Mouse (Mus musculus): ENCODE data around the gene Sp1. TPM values are rescaled to one million over a fixed set of nuclear protein-coding genes. Genes with fewer than 3 reads are reported as not detected.

Gene Sp1
- polyA plus RNA-seq, 1 experiment from 2014 or later, result 7.0 TPM

GRCm38 (mm10) chr15:102369972-102370371 is 36.0 kb upstream of the Sp1 start:
- WGBS, result 11% methylated on average over 13 of the region's 13 CpGs
- H3K4me3 ChIP-seq (ENCODE audit: low read depth, low read length), result no peak overlapping the region
- H3K9ac ChIP-seq (ENCODE audit: low read length), result no peak overlapping the region
- H3K27me3 ChIP-seq (replicated peaks; ENCODE audit: control insufficient read depth, insufficient read depth, low read length), result peaks cover 9% of the 10 kb centered on the region; the same call in 1 of the 2 replicates
- no peak overlapping the region for H3K4me2 ChIP-seq (ENCODE audit: low read length)
- ATAC-seq (no peak), DNase-seq (ENCODE audit: low spot score) (no peak)
- no peaks in the 10 kb centered on the region for H3K36me3 ChIP-seq (ENCODE audit: control insufficient read depth, insufficient read depth, low read length)
- no peaks in the 10 kb centered on the region for H3K9me3 ChIP-seq (replicated peaks; ENCODE audit: control insufficient read depth, low read length)
- H3K27ac ChIP-seq (ENCODE audit: low read depth, low read length), result no peak overlapping the region
- H3K4me1 ChIP-seq (ENCODE audit: control insufficient read depth, insufficient read depth, low read length), result no peaks in the 10 kb centered on the region

- no peak overlapping the region for H3K4me2 ChIP-seq (ENCODE audit: low read length)
- 0 out of 2 replicates have a peak overlapping the region, but pooled peaks have one; percentile 21 for H3K9ac ChIP-seq (ENCODE audit: low read length)
- H3K27ac ChIP-seq (ENCODE audit: low read depth, low read length), result no peak overlapping the region
- H3K4me1 ChIP-seq (ENCODE audit: control insufficient read depth, insufficient read depth, low read length), result no peaks in the 10 kb centered on the region
- no peak overlapping the region for H3K4me3 ChIP-seq (ENCODE audit: low read depth, low read length)
- 13% methylated on average over 10 of the region's 10 CpGs for WGBS
- DNase-seq (ENCODE audit: low spot score), result no peak
- H3K9me3 ChIP-seq (replicated peaks; ENCODE audit: control insufficient read depth, low read length), result no peaks in the 10 kb centered on the region
- no peaks in the 10 kb centered on the region for H3K36me3 ChIP-seq (ENCODE audit: control insufficient read depth, insufficient read depth, low read length)
- no peak for ATAC-seq
- H3K27me3 ChIP-seq (replicated peaks; ENCODE audit: control insufficient read depth, insufficient read depth, low read length), result peaks cover 8% of the 10 kb centered on the region; the same call in 1 of the 2 replicates
Observed at GRCm38 (mm10) chr15:102370727-102371126, 35.2 kb upstream of the Sp1 start.

- peak; percentile 55 for DNase-seq (ENCODE audit: low spot score)
- H3K4me1 ChIP-seq (ENCODE audit: control insufficient read depth, insufficient read depth, low read length), result peaks cover 7% of the 10 kb centered on the region
- H3K27me3 ChIP-seq (replicated peaks; ENCODE audit: control insufficient read depth, insufficient read depth, low read length), result no peaks in the 10 kb centered on the region; the same call in 1 of the 2 replicates
- peak overlapping the region; percentile 96 for H3K4me2 ChIP-seq (ENCODE audit: low read length)
- no peaks in the 10 kb centered on the region for H3K9me3 ChIP-seq (replicated peaks; ENCODE audit: control insufficient read depth, low read length)
- no peaks in the 10 kb centered on the region for H3K36me3 ChIP-seq (ENCODE audit: control insufficient read depth, insufficient read depth, low read length)
- ATAC-seq, result peak; percentile 81
- peak overlapping the region; percentile 54 for H3K4me3 ChIP-seq (ENCODE audit: low read depth, low read length)
- WGBS, result 0% methylated on average over 40 of the region's 43 CpGs
- peak overlapping the region; percentile 72 for H3K9ac ChIP-seq (ENCODE audit: low read length)
- no peak overlapping the region for H3K27ac ChIP-seq (ENCODE audit: low read depth, low read length)
Observed at GRCm38 (mm10) chr15:102376453-102377162, 29.3 kb upstream of the Sp1 start.

- ATAC-seq, result peak; percentile 59
- no peaks in the 10 kb centered on the region for H3K9me3 ChIP-seq (replicated peaks; ENCODE audit: control insufficient read depth, low read length)
- no peaks in the 10 kb centered on the region; the same call in 1 of the 2 replicates for H3K27me3 ChIP-seq (replicated peaks; ENCODE audit: control insufficient read depth, insufficient read depth, low read length)
- peak overlapping the region; percentile 96 for H3K4me2 ChIP-seq (ENCODE audit: low read length)
- 0% methylated on average over 7 of the region's 7 CpGs for WGBS
- peak overlapping the region; percentile 54 for H3K4me3 ChIP-seq (ENCODE audit: low read depth, low read length)
- peaks cover 7% of the 10 kb centered on the region for H3K4me1 ChIP-seq (ENCODE audit: control insufficient read depth, insufficient read depth, low read length)
- peak overlapping the region; percentile 72 for H3K9ac ChIP-seq (ENCODE audit: low read length)
- peak; percentile 78 for DNase-seq (ENCODE audit: low spot score)
- H3K36me3 ChIP-seq (ENCODE audit: control insufficient read depth, insufficient read depth, low read length), result no peaks in the 10 kb centered on the region
- no peak overlapping the region for H3K27ac ChIP-seq (ENCODE audit: low read depth, low read length)
Observed at GRCm38 (mm10) chr15:102377163-102377543, 28.8 kb upstream of the Sp1 start.

- DNase-seq (ENCODE audit: low spot score) (no peak), ATAC-seq (no peak)
- H3K9me3 ChIP-seq (replicated peaks; ENCODE audit: control insufficient read depth, low read length), result no peaks in the 10 kb centered on the region
- H3K4me3 ChIP-seq (ENCODE audit: low read depth, low read length), result no peak overlapping the region
- H3K27me3 ChIP-seq (replicated peaks; ENCODE audit: control insufficient read depth, insufficient read depth, low read length), result no peaks in the 10 kb centered on the region; the same call in 1 of the 2 replicates
- H3K36me3 ChIP-seq (ENCODE audit: control insufficient read depth, insufficient read depth, low read length), result no peaks in the 10 kb centered on the region
- 9% methylated on average over 10 of the region's 10 CpGs for WGBS
- no peak overlapping the region for H3K27ac ChIP-seq (ENCODE audit: low read depth, low read length)
- H3K4me1 ChIP-seq (ENCODE audit: control insufficient read depth, insufficient read depth, low read length), result peaks cover 7% of the 10 kb centered on the region
- H3K9ac ChIP-seq (ENCODE audit: low read length), result 0 out of 2 replicates have a peak overlapping the region, but pooled peaks have one; percentile 10
- no peak overlapping the region; the same call in 1 of the 2 replicates for H3K4me2 ChIP-seq (ENCODE audit: low read length)
Observed at GRCm38 (mm10) chr15:102377810-102378262, 28.1 kb upstream of the Sp1 start.

- Histone ChIP-seq H3K9me3 (replicated peaks; ENCODE audit: control insufficient read depth, low read length) (no peaks in the 10 kb centered on the region), H3K27me3 (replicated peaks; ENCODE audit: control insufficient read depth, insufficient read depth, low read length) (no peaks in the 10 kb centered on the region; the same call in 1 of the 2 replicates), H3K36me3 (ENCODE audit: control insufficient read depth, insufficient read depth, low read length) (no peaks in the 10 kb centered on the region), H3K4me2 (ENCODE audit: low read length) (no peak overlapping the region), H3K4me3 (ENCODE audit: low read depth, low read length) (no peak overlapping the region), H3K9ac (ENCODE audit: low read length) (no peak overlapping the region), H3K4me1 (ENCODE audit: control insufficient read depth, insufficient read depth, low read length) (peaks cover 7% of the 10 kb centered on the region), H3K27ac (ENCODE audit: low read depth, low read length) (no peak overlapping the region)
- ATAC-seq (peak; percentile 79), DNase-seq (ENCODE audit: low spot score) (peak; percentile 93)
- 1% methylated on average over 7 of the region's 7 CpGs for WGBS
Observed at GRCm38 (mm10) chr15:102381575-102381974, 24.4 kb upstream of the Sp1 start.

GRCm38 (mm10) chr15:102383671-102384070 is 22.3 kb upstream of the Sp1 start:
- no peak for ATAC-seq
- 92% methylated on average over 6 of the region's 6 CpGs for WGBS
- no peak overlapping the region for H3K27ac ChIP-seq (ENCODE audit: low read depth, low read length)
- H3K36me3 ChIP-seq (ENCODE audit: control insufficient read depth, insufficient read depth, low read length), result no peaks in the 10 kb centered on the region
- no peaks in the 10 kb centered on the region for H3K27me3 ChIP-seq (replicated peaks; ENCODE audit: control insufficient read depth, insufficient read depth, low read length)
- no peaks in the 10 kb centered on the region for H3K4me1 ChIP-seq (ENCODE audit: control insufficient read depth, insufficient read depth, low read length)
- H3K9ac ChIP-seq (ENCODE audit: low read length), result no peak overlapping the region
- no peak overlapping the region for H3K4me3 ChIP-seq (ENCODE audit: low read depth, low read length)
- H3K4me2 ChIP-seq (ENCODE audit: low read length), result no peak overlapping the region
- H3K9me3 ChIP-seq (replicated peaks; ENCODE audit: control insufficient read depth, low read length), result no peaks in the 10 kb centered on the region
- no peak for DNase-seq (ENCODE audit: low spot score)

GRCm38 (mm10) chr15:102386640-102387039 is 19.3 kb upstream of the Sp1 start:
- DNase-seq (ENCODE audit: low spot score), result no peak
- ATAC-seq, result no peak
- Histone ChIP-seq H3K4me1 (ENCODE audit: control insufficient read depth, insufficient read depth, low read length) (no peaks in the 10 kb centered on the region), H3K4me3 (ENCODE audit: low read depth, low read length) (no peak overlapping the region), H3K36me3 (ENCODE audit: control insufficient read depth, insufficient read depth, low read length) (no peaks in the 10 kb centered on the region), H3K9ac (ENCODE audit: low read length) (no peak overlapping the region), H3K27me3 (replicated peaks; ENCODE audit: control insufficient read depth, insufficient read depth, low read length) (no peaks in the 10 kb centered on the region), H3K4me2 (ENCODE audit: low read length) (no peak overlapping the region), H3K27ac (ENCODE audit: low read depth, low read length) (no peak overlapping the region), H3K9me3 (replicated peaks; ENCODE audit: control insufficient read depth, low read length) (no peaks in the 10 kb centered on the region)
- WGBS, result 51% methylated on average over 9 of the region's 9 CpGs

GRCm38 (mm10) chr15:102388942-102389341 is 17.0 kb upstream of the Sp1 start:
- DNase-seq (ENCODE audit: low spot score) (no peak), ATAC-seq (no peak)
- H3K4me2 ChIP-seq (ENCODE audit: low read length), result no peak overlapping the region
- no peak overlapping the region for H3K9ac ChIP-seq (ENCODE audit: low read length)
- H3K4me1 ChIP-seq (ENCODE audit: control insufficient read depth, insufficient read depth, low read length), result no peaks in the 10 kb centered on the region
- no peak overlapping the region for H3K4me3 ChIP-seq (ENCODE audit: low read depth, low read length)
- 91% methylated on average over 3 of the region's 3 CpGs for WGBS
- no peaks in the 10 kb centered on the region for H3K27me3 ChIP-seq (replicated peaks; ENCODE audit: control insufficient read depth, insufficient read depth, low read length)
- no peaks in the 10 kb centered on the region for H3K36me3 ChIP-seq (ENCODE audit: control insufficient read depth, insufficient read depth, low read length)
- H3K9me3 ChIP-seq (replicated peaks; ENCODE audit: control insufficient read depth, low read length), result no peaks in the 10 kb centered on the region
- no peak overlapping the region for H3K27ac ChIP-seq (ENCODE audit: low read depth, low read length)
